13 mouse cellular contexts compared by ENCODE assay signal in the genomic region with DNA sequence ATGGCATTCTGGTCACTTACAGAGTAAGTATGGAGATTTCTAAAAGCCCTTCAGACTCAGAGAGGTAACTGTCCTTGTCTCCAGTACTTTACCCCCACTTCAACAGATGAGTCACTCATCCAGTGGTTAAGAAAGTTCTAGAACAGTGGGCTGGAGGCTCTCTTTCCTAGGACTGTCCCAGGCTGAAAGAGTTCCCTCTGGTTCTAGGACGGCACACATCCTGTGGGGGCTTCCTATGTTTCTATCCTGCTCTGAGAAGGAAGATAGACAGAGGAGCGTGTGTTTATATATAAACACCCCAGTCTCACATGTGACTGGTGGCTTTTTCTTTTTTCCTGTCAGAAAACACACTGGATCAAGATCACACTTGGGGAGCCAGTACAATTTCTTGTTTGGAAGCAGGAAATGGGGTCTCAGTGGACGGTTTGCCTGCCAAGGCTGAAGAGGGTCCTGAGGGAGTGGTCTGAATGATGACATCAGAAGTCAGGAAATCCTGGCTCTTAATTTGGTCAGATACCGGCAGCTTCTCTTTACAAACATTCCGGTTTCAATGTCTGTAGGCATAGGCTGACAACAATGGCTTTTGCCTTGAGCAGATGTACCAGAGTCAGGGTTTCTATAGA. TPM values are rescaled to one million over a fixed set of nuclear protein-coding genes. Genes with fewer than 3 reads are reported as not detected.
A peak's percentile ranks its signal among the peaks of the same experiment; 100 is the strongest.
DNase-seq lines count a peak whose midpoint lies in the region; ATAC-seq lines count a peak whose summit lies in the region.
"Had no signal": no experiment of that assay in that cellular context is flagged by ENCODE, and none has a peak within 500 bp of the region (broad histone marks: within the 10 kb centered on the region; RNA-seq: fewer than 3 reads in every experiment).

No protein-coding gene starts in this region.

- H3K27ac ChIP-seq in heart, embryonic 10.5 days: peak overlapping the region; percentile 56; the same call in 1 of the 2 replicates
- H3K27ac ChIP-seq: left cerebral cortex, adult 2 months had no signal

- H3K27me3 ChIP-seq in heart, embryonic 10.5 days (ENCODE audit: insufficient read depth, poor library complexity, severe bottlenecking): peaks cover 6% of the 10 kb centered on the region; the same call in 1 of the 2 replicates
- H3K27me3 ChIP-seq in megakaryocyte, embryonic 14.5 days (replicated peaks): no peaks in the 10 kb centered on the region
- H3K27me3 ChIP-seq: Patski had no signal

- peaks cover 9% of the 10 kb centered on the region for H3K4me1 ChIP-seq in heart, embryonic 10.5 days
- H3K4me1 ChIP-seq in megakaryocyte, embryonic 14.5 days: peaks cover 68% of the 10 kb centered on the region

- H3K36me3 ChIP-seq in heart, embryonic 10.5 days: no peaks in the 10 kb centered on the region
- H3K36me3 ChIP-seq in megakaryocyte, embryonic 14.5 days (replicated peaks; ENCODE audit: low read length): no peaks in the 10 kb centered on the region

- no peaks in the 10 kb centered on the region for H3K9me3 ChIP-seq in heart, embryonic 10.5 days
- no peaks in the 10 kb centered on the region for H3K9me3 ChIP-seq in megakaryocyte, embryonic 14.5 days

- 43% methylated on average over 5 of the region's 5 CpGs for WGBS in heart, embryonic 10.5 days

- DNase-seq in heart, embryonic 10.5 days (ENCODE audit: low spot score): no peak
- DNase-seq in heart, adult 18-20 months: no peak
- no peak for DNase-seq in natural killer cell, adult 2 months (ENCODE audit: low spot score in 2 of 2)
- DNase-seq in layer of hippocampus, postnatal 36 days: no peak
- DNase-seq: adrenal gland, postnatal 10 days; kidney, adult 18-20 months had no signal

- ATAC-seq in megakaryocyte, adult 5-6 weeks (ENCODE audit: poor library complexity, severe bottlenecking): no peak
- peak; percentile 32 to 42; a peak in 2 of 4 replicates for ATAC-seq in hematopoietic stem cell, adult 5-6 weeks (replicated peaks in 1 of 2; ENCODE audit: insufficient read depth in 1 of 2, low FRiP score in 2 of 2, low TSS enrichment in 1 of 2, low read depth in 1 of 2, poor library complexity in 2 of 2, severe bottlenecking in 2 of 2)
- no peak for ATAC-seq in CD4-positive, CD25-positive, alpha-beta regulatory T cell, adult 4 months
- ATAC-seq: Patski had no signal

- H3K4me3 ChIP-seq in heart, embryonic 10.5 days: no peak overlapping the region
- peak overlapping the region; percentile 46 for H3K4me3 ChIP-seq in megakaryocyte, embryonic 14.5 days (replicated peaks)
- H3K4me3 ChIP-seq: left cerebral cortex, adult 2 months; myocyte had no signal

RNA-seq across cellular contexts. Expression of a gene that starts 34.0 kb away (rescaled TPM):
- 93.7 and 111 TPM in 2 replicates for polyA plus RNA-seq in heart, embryonic 10.5 days (2016; fragmentation: Nextera tagmentation; extraction: Ambion mirVana)
- total RNA-seq in heart, adult 18-20 months (2021): 10 to 100 TPM; 51.5 to 62.3 TPM
- 75.0 and 110 TPM in 2 replicates for polyA plus RNA-seq in megakaryocyte, embryonic 14.5 days (2012; ENCODE audit: insufficient read depth, low replicate concordance)
- total RNA-seq in megakaryocyte, adult 5-6 weeks (2015): 16.0 and 17.4 TPM in 2 replicates
- 15.3 and 16.5 TPM in 2 replicates for total RNA-seq in megakaryocyte, adult 5-6 weeks (2017)
- total RNA-seq in hematopoietic stem cell, adult 5-6 weeks (2017): 84.7 and 89.4 TPM in 2 replicates
- polyA plus RNA-seq in CD4-positive, CD25-positive, alpha-beta regulatory T cell, adult 4 months (2017; shearing (Covaris generic)): 10 to 100 TPM; 49.6 to 77.1 TPM
- total RNA-seq in layer of hippocampus, postnatal 36 days (2021): 10 to 100 TPM; 28.2 to 30.5 TPM

Comparison
In these comparisons a context has a peak if more than half of its experiments do, and no peak if none do; other contexts are left out.
1. ATAC-seq: peak in hematopoietic stem cell, adult 5-6 weeks (2 of 2); none in megakaryocyte, adult 5-6 weeks (single experiment) and CD4-positive, CD25-positive, alpha-beta regulatory T cell, adult 4 months (single experiment).